Mouse (Mus musculus): ENCODE data around the gene Lamtor2.

DNA sequence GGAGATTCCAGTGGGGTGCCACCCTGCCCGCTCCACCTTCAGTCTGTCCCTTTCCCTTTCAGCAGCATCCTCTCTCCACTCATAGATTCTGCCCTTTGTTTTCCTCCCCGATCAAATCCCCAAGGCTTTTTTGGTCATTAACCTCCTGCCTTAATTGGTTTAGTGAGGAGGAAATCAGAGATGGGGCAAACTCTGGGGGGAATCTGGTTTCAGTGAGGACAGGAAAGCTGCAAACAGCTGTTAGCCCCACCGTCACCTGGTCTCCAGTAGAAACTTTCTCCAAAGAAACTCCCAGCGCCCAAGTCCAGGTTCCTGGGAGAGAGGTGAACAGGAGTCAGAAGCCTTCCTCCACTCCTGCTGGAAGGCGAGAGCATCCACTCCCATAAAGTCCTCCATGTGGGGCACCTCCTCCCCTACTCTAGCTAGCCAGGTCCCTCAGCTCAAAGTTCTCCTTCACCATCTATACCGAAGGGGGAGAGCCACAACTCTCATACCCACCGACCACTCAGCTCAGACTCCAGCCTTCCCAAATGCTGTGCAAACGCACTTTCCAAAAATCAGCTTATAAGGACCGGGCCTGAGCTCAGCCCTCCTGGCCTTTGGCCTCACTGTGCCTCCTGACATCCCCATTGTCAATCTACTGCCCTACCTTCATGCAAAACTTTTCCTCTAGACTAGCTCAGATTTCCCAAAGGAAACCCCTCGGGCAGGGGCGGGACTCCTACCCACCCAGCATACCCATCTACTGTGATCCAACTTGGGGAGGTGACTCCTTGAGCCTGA is 22.6 kb downstream of the Lamtor2 start:
- TF ChIP-seq CTCF (IDR thresholded peaks at IDR 0.05; ENCODE audit: extremely low read depth, insufficient read depth, insufficient read length, insufficient replicate concordance) (no peak), POLR2A (IDR thresholded peaks at IDR 0.05; ENCODE audit: low read depth, low read length) (no peak)

All from spleen, adult 2 months (tissue).